Mouse (Mus musculus): ENCODE results near the gene Znhit6. TPM values are rescaled to one million over a fixed set of nuclear protein-coding genes. Genes with fewer than 3 reads are reported as not detected.

Znhit6 gene
- polyA plus RNA-seq, 1 experiment from 2014 or later: 39.3 TPM

GRCm38 (mm10) chr3:145641878-145642277 is 65.9 kb downstream of the Znhit6 start:
- Histone ChIP-seq H3K4me2 (ENCODE audit: low read depth, low read length, severe bottlenecking) (no peak overlapping the region), H3K9me3 (ENCODE audit: control insufficient read depth, low read length) (no peaks in the 10 kb centered on the region), H3K27me3 (ENCODE audit: control insufficient read depth, insufficient read depth, low read length) (no peaks in the 10 kb centered on the region), H3K36me3 (ENCODE audit: control insufficient read depth, insufficient read depth, low read length) (no peaks in the 10 kb centered on the region), H3K27ac (ENCODE audit: low read depth, low read length) (no peak overlapping the region), H3K4me1 (replicated peaks; ENCODE audit: control insufficient read depth, insufficient read depth, low read length) (peaks cover 2% of the 10 kb centered on the region; the same call in 1 of the 2 replicates), H3K4me3 (ENCODE audit: low read depth, low read length) (no peak overlapping the region), H3K9ac (ENCODE audit: low read length) (no peak overlapping the region)
- DNase-seq (ENCODE audit: low spot score): no peak
- 71% methylated on average over 3 of the region's 3 CpGs for WGBS
- no peak for ATAC-seq (replicated peaks; ENCODE audit: low FRiP score)

DNA sequence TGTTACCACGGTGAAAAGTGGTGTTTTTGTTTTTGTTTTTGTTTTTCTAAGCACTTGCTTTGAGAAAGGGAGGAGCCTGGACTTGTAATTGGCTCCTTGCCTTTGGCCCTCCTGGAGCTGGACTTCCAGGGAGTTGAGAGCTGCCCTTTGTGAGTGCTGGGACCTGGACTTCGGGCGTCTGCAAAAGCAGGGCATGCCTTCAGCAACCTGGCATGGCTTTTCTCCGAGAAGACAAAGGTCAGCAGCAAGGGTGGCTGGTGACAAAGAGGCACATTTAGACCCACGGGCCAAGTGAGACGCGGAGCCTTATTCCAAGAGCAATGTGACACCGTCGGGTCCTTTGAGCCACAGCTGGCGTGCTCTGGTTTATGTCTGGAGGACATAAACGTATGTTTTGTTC is 66.9 kb downstream of the Znhit6 start:
- peaks cover 9% of the 10 kb centered on the region; the same call in 1 of the 2 replicates for H3K4me1 ChIP-seq (replicated peaks; ENCODE audit: control insufficient read depth, insufficient read depth, low read length)
- 53% methylated on average over 11 of the region's 11 CpGs for WGBS
- H3K9ac ChIP-seq (ENCODE audit: low read length): no peak overlapping the region
- no peaks in the 10 kb centered on the region for H3K9me3 ChIP-seq (ENCODE audit: control insufficient read depth, low read length)
- ATAC-seq (replicated peaks; ENCODE audit: low FRiP score) (no peak), DNase-seq (ENCODE audit: low spot score) (no peak)
- H3K4me2 ChIP-seq (ENCODE audit: low read depth, low read length, severe bottlenecking): no peak overlapping the region
- H3K36me3 ChIP-seq (ENCODE audit: control insufficient read depth, insufficient read depth, low read length): no peaks in the 10 kb centered on the region
- H3K4me3 ChIP-seq (ENCODE audit: low read depth, low read length): no peak overlapping the region
- no peak overlapping the region for H3K27ac ChIP-seq (ENCODE audit: low read depth, low read length)
- H3K27me3 ChIP-seq (ENCODE audit: control insufficient read depth, insufficient read depth, low read length): no peaks in the 10 kb centered on the region

DNA sequence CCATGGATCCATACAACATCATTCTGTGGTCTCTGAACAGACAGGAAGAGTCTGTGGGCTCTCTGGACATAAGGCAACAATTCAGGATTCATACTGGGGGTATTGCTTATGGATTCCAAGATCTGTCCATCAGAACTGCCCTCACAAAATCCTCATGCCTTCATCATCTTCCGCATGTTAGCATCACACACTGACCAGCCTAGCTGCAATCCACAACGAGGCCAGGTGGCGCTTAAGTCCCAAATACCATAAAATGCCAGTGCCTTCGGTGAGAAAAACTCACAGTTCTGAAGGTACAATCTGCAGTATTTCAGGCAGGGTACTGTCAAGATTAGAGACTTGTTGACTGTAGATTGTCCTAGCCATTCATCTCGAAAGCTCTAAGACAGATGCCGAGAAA is 69.5 kb downstream of the Znhit6 start:
- no peak overlapping the region for H3K4me2 ChIP-seq (ENCODE audit: low read depth, low read length, severe bottlenecking)
- no peaks in the 10 kb centered on the region for H3K36me3 ChIP-seq (ENCODE audit: control insufficient read depth, insufficient read depth, low read length)
- WGBS: 61% methylated on average over 6 of the region's 6 CpGs
- H3K4me3 ChIP-seq (ENCODE audit: low read depth, low read length): no peak overlapping the region
- ATAC-seq (replicated peaks; ENCODE audit: low FRiP score) (no peak), DNase-seq (ENCODE audit: low spot score) (no peak)
- H3K4me1 ChIP-seq (replicated peaks; ENCODE audit: control insufficient read depth, insufficient read depth, low read length): peaks cover 18% of the 10 kb centered on the region; the same call in 1 of the 2 replicates
- H3K9ac ChIP-seq (ENCODE audit: low read length): no peak overlapping the region
- no peaks in the 10 kb centered on the region for H3K9me3 ChIP-seq (ENCODE audit: control insufficient read depth, low read length)
- H3K27me3 ChIP-seq (ENCODE audit: control insufficient read depth, insufficient read depth, low read length): no peaks in the 10 kb centered on the region
- peak overlapping the region; percentile 7; the same call in 1 of the 2 replicates for H3K27ac ChIP-seq (ENCODE audit: low read depth, low read length)

GRCm38 (mm10) chr3:145646009-145646408 is 70.0 kb downstream of the Znhit6 start:
- H3K9me3 ChIP-seq (ENCODE audit: control insufficient read depth, low read length): no peaks in the 10 kb centered on the region
- H3K4me1 ChIP-seq (replicated peaks; ENCODE audit: control insufficient read depth, insufficient read depth, low read length): peaks cover 21% of the 10 kb centered on the region; the same call in 1 of the 2 replicates
- no peak overlapping the region for H3K9ac ChIP-seq (ENCODE audit: low read length)
- no peak for DNase-seq (ENCODE audit: low spot score)
- no peak overlapping the region for H3K4me2 ChIP-seq (ENCODE audit: low read depth, low read length, severe bottlenecking)
- H3K4me3 ChIP-seq (ENCODE audit: low read depth, low read length): no peak overlapping the region
- no peaks in the 10 kb centered on the region for H3K27me3 ChIP-seq (ENCODE audit: control insufficient read depth, insufficient read depth, low read length)
- no peak overlapping the region for H3K27ac ChIP-seq (ENCODE audit: low read depth, low read length)
- peak; percentile 64 for ATAC-seq (replicated peaks; ENCODE audit: low FRiP score)
- H3K36me3 ChIP-seq (ENCODE audit: control insufficient read depth, insufficient read depth, low read length): no peaks in the 10 kb centered on the region
- 16% methylated on average over 3 of the region's 3 CpGs for WGBS

DNA sequence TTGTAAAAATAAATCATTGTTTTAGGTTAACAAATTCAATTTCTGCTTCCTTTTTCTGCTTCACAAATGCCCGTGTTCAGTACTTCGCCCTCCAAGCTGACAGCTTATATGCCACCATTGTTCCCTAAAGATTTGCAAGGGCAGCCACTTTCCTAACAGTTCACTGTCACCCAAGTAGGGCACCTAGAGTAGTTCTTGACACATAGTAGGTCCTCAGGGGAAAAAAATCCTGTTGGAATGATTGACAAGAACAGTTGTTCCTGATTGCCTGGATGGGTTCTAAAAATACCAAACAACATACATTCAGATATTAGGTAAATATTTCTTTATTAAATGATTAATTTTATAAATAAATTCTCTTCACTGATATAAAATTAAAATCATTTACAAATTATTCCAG is 70.7 kb downstream of the Znhit6 start:
- DNase-seq (ENCODE audit: low spot score) (no peak), ATAC-seq (replicated peaks; ENCODE audit: low FRiP score) (no peak)
- Histone ChIP-seq H3K27me3 (ENCODE audit: control insufficient read depth, insufficient read depth, low read length) (no peaks in the 10 kb centered on the region), H3K27ac (ENCODE audit: low read depth, low read length) (peak overlapping the region; percentile 50; the same call in 1 of the 2 replicates), H3K4me3 (ENCODE audit: low read depth, low read length) (no peak overlapping the region), H3K4me1 (replicated peaks; ENCODE audit: control insufficient read depth, insufficient read depth, low read length) (peaks cover 27% of the 10 kb centered on the region), H3K9ac (ENCODE audit: low read length) (no peak overlapping the region), H3K36me3 (ENCODE audit: control insufficient read depth, insufficient read depth, low read length) (no peaks in the 10 kb centered on the region), H3K9me3 (ENCODE audit: control insufficient read depth, low read length) (no peaks in the 10 kb centered on the region), H3K4me2 (ENCODE audit: low read depth, low read length, severe bottlenecking) (no peak overlapping the region)
- WGBS: 32% methylated on average over 2 of the region's 2 CpGs

- no peaks in the 10 kb centered on the region for H3K9me3 ChIP-seq (ENCODE audit: control insufficient read depth, low read length)
- H3K27ac ChIP-seq (ENCODE audit: low read depth, low read length): 0 out of 2 replicates have a peak overlapping the region, but pooled peaks have one; percentile 25
- peak overlapping the region; percentile 37 for H3K4me2 ChIP-seq (ENCODE audit: low read depth, low read length, severe bottlenecking)
- no peaks in the 10 kb centered on the region for H3K36me3 ChIP-seq (ENCODE audit: control insufficient read depth, insufficient read depth, low read length)
- no peaks in the 10 kb centered on the region; the same call in 1 of the 2 replicates for H3K27me3 ChIP-seq (ENCODE audit: control insufficient read depth, insufficient read depth, low read length)
- no peak for DNase-seq (ENCODE audit: low spot score)
- ATAC-seq (replicated peaks; ENCODE audit: low FRiP score): no peak
- peaks cover 34% of the 10 kb centered on the region for H3K4me1 ChIP-seq (replicated peaks; ENCODE audit: control insufficient read depth, insufficient read depth, low read length)
- 71% methylated on average over 18 of the region's 18 CpGs for WGBS
- peak overlapping the region; percentile 60 for H3K4me3 ChIP-seq (ENCODE audit: low read depth, low read length)
- peak overlapping the region; percentile 39; the same call in 1 of the 2 replicates for H3K9ac ChIP-seq (ENCODE audit: low read length)
Observed at GRCm38 (mm10) chr3:145647416-145647815, 71.4 kb downstream of the Znhit6 start.

- ATAC-seq (replicated peaks; ENCODE audit: low FRiP score) (no peak), DNase-seq (ENCODE audit: low spot score) (peak; percentile 72)
- H3K4me1 ChIP-seq (replicated peaks; ENCODE audit: control insufficient read depth, insufficient read depth, low read length): peaks cover 42% of the 10 kb centered on the region
- H3K4me3 ChIP-seq (ENCODE audit: low read depth, low read length): peak overlapping the region; percentile 60
- whole genome bisulfite sequencing: 18% methylated on average over 26 of the region's 26 CpGs
- H3K27ac ChIP-seq (ENCODE audit: low read depth, low read length): peak overlapping the region; percentile 72; the same call in 1 of the 2 replicates
- H3K27me3 ChIP-seq (ENCODE audit: control insufficient read depth, insufficient read depth, low read length): peaks cover 2% of the 10 kb centered on the region; the same call in 1 of the 2 replicates
- H3K9ac ChIP-seq (ENCODE audit: low read length): peak overlapping the region; percentile 86
- H3K4me2 ChIP-seq (ENCODE audit: low read depth, low read length, severe bottlenecking): peak overlapping the region; percentile 56
- H3K36me3 ChIP-seq (ENCODE audit: control insufficient read depth, insufficient read depth, low read length): no peaks in the 10 kb centered on the region
- H3K9me3 ChIP-seq (ENCODE audit: control insufficient read depth, low read length): no peaks in the 10 kb centered on the region
Observed at GRCm38 (mm10) chr3:145648097-145648931, 72.3 kb downstream of the Znhit6 start.

DNA sequence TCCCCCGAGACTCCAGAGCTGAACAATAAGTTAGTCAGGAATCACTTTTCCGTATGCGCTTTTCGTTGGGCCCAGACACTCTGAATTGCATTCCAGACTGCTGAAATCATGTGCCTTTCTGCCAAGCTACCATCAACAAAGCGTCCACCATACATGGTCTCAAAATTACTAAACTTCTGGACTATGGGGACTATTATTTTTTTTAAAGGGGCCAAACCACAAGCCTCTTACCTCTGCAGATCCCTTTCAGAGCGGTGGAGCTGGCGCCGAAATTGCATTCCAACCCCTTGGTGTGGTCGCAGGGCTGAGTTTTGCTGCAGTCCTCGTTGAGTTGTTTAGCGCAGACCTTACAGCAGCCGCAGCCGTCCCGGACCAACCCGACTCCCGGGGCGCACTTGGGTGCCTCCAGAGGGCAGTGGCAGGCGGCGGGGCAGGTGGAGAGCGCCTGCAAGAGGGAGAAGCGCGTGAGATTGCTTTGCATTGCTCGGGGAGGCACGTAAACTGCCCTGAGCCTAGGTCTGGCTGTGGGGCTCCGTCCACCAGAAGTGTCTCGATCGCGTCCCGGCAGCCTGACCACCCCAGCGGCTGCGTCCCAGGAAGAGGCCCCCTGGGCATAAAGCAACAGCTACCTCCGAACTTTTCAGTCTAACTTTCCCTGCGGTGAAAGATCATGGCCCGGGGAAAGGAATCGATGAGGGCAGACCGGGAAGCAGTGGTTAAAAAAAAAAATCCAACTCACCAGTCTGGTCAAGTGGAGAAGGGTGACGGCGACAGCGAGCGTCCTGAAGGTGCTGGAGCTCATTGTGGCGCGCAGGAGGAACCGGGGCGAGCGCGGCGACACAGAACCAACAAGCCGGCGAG is 73.2 kb downstream of the Znhit6 start:
- Histone ChIP-seq H3K9me3 (ENCODE audit: control insufficient read depth, low read length) (no peaks in the 10 kb centered on the region), H3K36me3 (ENCODE audit: control insufficient read depth, insufficient read depth, low read length) (no peaks in the 10 kb centered on the region), H3K4me1 (replicated peaks; ENCODE audit: control insufficient read depth, insufficient read depth, low read length) (peaks cover 42% of the 10 kb centered on the region), H3K9ac (ENCODE audit: low read length) (peak overlapping the region; percentile 86), H3K4me3 (ENCODE audit: low read depth, low read length) (peak overlapping the region; percentile 60), H3K4me2 (ENCODE audit: low read depth, low read length, severe bottlenecking) (peak overlapping the region; percentile 56), H3K27ac (ENCODE audit: low read depth, low read length) (peak overlapping the region; percentile 72), H3K27me3 (ENCODE audit: control insufficient read depth, insufficient read depth, low read length) (peaks cover 2% of the 10 kb centered on the region; the same call in 1 of the 2 replicates)
- ATAC-seq (replicated peaks; ENCODE audit: low FRiP score) (0 out of 2 replicates have a peak, but pooled peaks have one; percentile 2), DNase-seq (ENCODE audit: low spot score) (peak; percentile 82)
- under 1% methylated on average over 49 of the region's 49 CpGs for WGBS

Measured in forebrain, embryonic 11.5 days (tissue).